Mouse (Mus musculus) intestine, postnatal 0 days (tissue): ENCODE measurements around the gene Dazap1. TPM values are rescaled to one million over a fixed set of nuclear protein-coding genes. Genes with fewer than 3 reads are reported as not detected.

Experiments
- ATAC-seq: fragments of 200-750 bp; cut with Nextera tagmentation; 2 replicates; pipeline ENCODE4 v1.8.0; 2017; ENCODE audit warnings: mild to moderate bottlenecking, moderate TSS enrichment, moderate library complexity
- H3K27ac ChIP-seq: fragments of 300-500 bp; sonication (generic); 2 replicates; pipeline ENCODE4 v1.5.1; 2014; ENCODE audit warnings: mild to moderate bottlenecking, low read depth, low read length, moderate library complexity
- H3K27me3 ChIP-seq: fragments of 300-500 bp; sonication (generic); replicated peaks from 2 replicates; pipeline ENCODE4 v1.6.1; 2014; ENCODE audit warnings: low read length, mixed read lengths; ENCODE audit not compliant: control insufficient read depth, insufficient read depth
- H3K36me3 ChIP-seq: fragments of 300-500 bp; sonication (generic); 2 replicates; pipeline ENCODE4 v1.6.1; 2014; ENCODE audit warnings: mild to moderate bottlenecking, moderate library complexity; ENCODE audit not compliant: control insufficient read depth, insufficient read depth
- H3K4me1 ChIP-seq: fragments of 300-500 bp; sonication (generic); replicated peaks from 2 replicates; pipeline ENCODE4 v1.6.1; 2014; ENCODE audit warnings: antibody characterized with exemption, low read length, mixed read lengths; ENCODE audit not compliant: control insufficient read depth, insufficient read depth
- H3K4me2 ChIP-seq: fragments of 300-500 bp; sonication (generic); replicated peaks from 2 replicates; pipeline ENCODE4 v1.6.1; 2014; ENCODE audit warnings: low read depth, mild to moderate bottlenecking, moderate library complexity
- H3K4me3 ChIP-seq: fragments of 300-500 bp; sonication (generic); 2 replicates; pipeline ENCODE4 v1.5.1; 2014; ENCODE audit warnings: low read depth, low read length
- H3K9ac ChIP-seq: fragments of 300-500 bp; sonication (generic); 2 replicates; pipeline ENCODE4 v1.6.1; 2014; ENCODE audit warnings: mild to moderate bottlenecking, low read depth, low read length
- H3K9me3 ChIP-seq: fragments of 300-500 bp; sonication (generic); 2 replicates; pipeline ENCODE4 v1.6.1; 2016; ENCODE audit warnings: mixed run types; ENCODE audit not compliant: control insufficient read depth
- CTCF ChIP-seq: sonication (generic); IDR thresholded peaks from 2 replicates; pipeline ENCODE4 v1.5.1; 2016; ENCODE audit warnings: low read depth, mild to moderate bottlenecking, control low read depth, antibody characterized with exemption, moderate library complexity
- WGBS: fragments of 180-500 bp; shearing (Covaris S2); extraction: QIAGEN DNeasy Blood & Tissue Kit; methylation state at CpG from one replicate; pipeline ENCODE4 v1.1.7; 2014; 5-methylcytosine and 5-hydroxymethylcytosine counted together
- polyA plus RNA-seq: library from polyadenylated mRNA; unstranded; fragments of >200 nt; fragmentation: Nextera tagmentation; extraction: Ambion mirVana; gene quantifications from 2 replicates; pipeline ENCODE4 v1.2.1, GENCODE M21; 2015

The Dazap1 gene
- polyA plus RNA-seq, 1 experiment from 2014 or later = 26.6 TPM

- H3K27me3 ChIP-seq = no peaks in the 10 kb centered on the region
- ATAC-seq = no peak
- H3K4me2 ChIP-seq = no peak overlapping the region
- 0 out of 2 replicates have a peak, but pooled peaks cover 2% of the 10 kb centered on the region for H3K4me1 ChIP-seq
- WGBS = 93% methylated on average over 26 of the region's 26 CpGs
- H3K36me3 ChIP-seq = peaks cover 70% of the 10 kb centered on the region
- no peak overlapping the region for H3K27ac ChIP-seq
- no peak overlapping the region for H3K9ac ChIP-seq
- TF ChIP-seq CTCF = no peak
- H3K4me3 ChIP-seq = no peak overlapping the region
- no peaks in the 10 kb centered on the region for H3K9me3 ChIP-seq
Observed at GRCm38 (mm10) chr10:80254331-80255297, 6.7 kb upstream of the Dazap1 start.

- peak; percentile 35 for TF ChIP-seq CTCF
- no peak overlapping the region for H3K27ac ChIP-seq
- no peak for ATAC-seq
- H3K9me3 ChIP-seq = no peaks in the 10 kb centered on the region
- H3K27me3 ChIP-seq = no peaks in the 10 kb centered on the region
- no peak overlapping the region for H3K4me3 ChIP-seq
- WGBS = 94% methylated on average over 5 of the region's 5 CpGs
- peaks cover 70% of the 10 kb centered on the region for H3K36me3 ChIP-seq
- H3K4me1 ChIP-seq = peaks cover 7% of the 10 kb centered on the region; the same call in 1 of the 2 replicates
- H3K4me2 ChIP-seq = no peak overlapping the region
- H3K9ac ChIP-seq = no peak overlapping the region
Observed at GRCm38 (mm10) chr10:80255881-80256535, 5.3 kb upstream of the Dazap1 start.

GRCm38 (mm10) chr10:80257936-80258335 lies 3.4 kb upstream of the Dazap1 start:
- H3K4me1 ChIP-seq = peaks cover 7% of the 10 kb centered on the region; the same call in 1 of the 2 replicates
- H3K27me3 ChIP-seq = no peaks in the 10 kb centered on the region
- no peak overlapping the region for H3K27ac ChIP-seq
- no peak overlapping the region for H3K9ac ChIP-seq
- 76% methylated on average over 2 of the region's 2 CpGs for WGBS
- no peaks in the 10 kb centered on the region for H3K9me3 ChIP-seq
- peaks cover 61% of the 10 kb centered on the region for H3K36me3 ChIP-seq
- no peak for TF ChIP-seq CTCF
- H3K4me3 ChIP-seq = no peak overlapping the region
- no peak overlapping the region for H3K4me2 ChIP-seq
- ATAC-seq = no peak

DNA sequence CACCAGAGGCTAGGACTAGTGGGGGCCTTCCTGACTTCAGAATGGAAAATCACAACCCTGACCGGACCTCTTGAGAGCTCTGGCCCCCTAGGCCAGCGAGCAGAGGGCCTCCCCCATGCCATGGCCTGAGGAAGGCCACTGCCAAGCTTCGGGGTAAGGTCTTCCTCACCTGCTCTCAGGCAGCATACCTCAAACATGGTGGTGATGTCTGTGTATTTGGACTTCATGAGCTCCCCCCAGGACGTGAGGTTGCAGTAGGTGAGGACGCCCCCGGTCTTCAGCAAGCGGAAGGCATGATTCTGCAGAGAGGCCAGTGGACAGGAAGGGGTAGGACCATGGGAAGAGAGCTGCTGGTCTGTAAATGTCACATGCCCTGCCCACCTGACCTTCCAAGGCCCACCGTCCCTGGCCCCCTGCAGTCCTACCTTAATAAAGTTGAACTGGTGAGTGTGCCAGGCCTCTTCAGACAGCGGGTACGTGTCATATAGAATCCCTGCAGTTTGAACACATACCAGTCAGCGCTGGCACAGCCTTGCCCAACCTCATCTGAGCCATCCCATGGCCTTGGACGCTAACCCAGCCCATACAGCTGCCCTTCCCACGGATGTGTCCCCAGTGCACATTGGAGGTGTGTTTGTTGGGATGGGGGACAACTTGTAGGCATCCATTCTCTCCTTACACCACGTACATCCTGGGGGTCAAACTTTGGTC lies 2.4 kb upstream of the Dazap1 start:
- H3K36me3 ChIP-seq = peaks cover 52% of the 10 kb centered on the region
- TF ChIP-seq CTCF = no peak
- no peak overlapping the region for H3K9ac ChIP-seq
- no peak overlapping the region for H3K4me3 ChIP-seq
- H3K4me1 ChIP-seq = peaks cover 7% of the 10 kb centered on the region; the same call in 1 of the 2 replicates
- ATAC-seq = no peak
- H3K27me3 ChIP-seq = no peaks in the 10 kb centered on the region
- H3K9me3 ChIP-seq = no peaks in the 10 kb centered on the region
- 90% methylated on average over 14 of the region's 14 CpGs for WGBS
- H3K4me2 ChIP-seq = no peak overlapping the region
- H3K27ac ChIP-seq = no peak overlapping the region

GRCm38 (mm10) chr10:80259463-80259805 lies 1.9 kb upstream of the Dazap1 start:
- Histone ChIP-seq H3K27ac (no peak overlapping the region), H3K4me1 (peaks cover 7% of the 10 kb centered on the region; the same call in 1 of the 2 replicates), H3K9me3 (no peaks in the 10 kb centered on the region), H3K27me3 (no peaks in the 10 kb centered on the region), H3K4me2 (peak overlapping the region; percentile 95), H3K4me3 (peak overlapping the region; percentile 45), H3K9ac (no peak overlapping the region), H3K36me3 (peaks cover 47% of the 10 kb centered on the region)
- no peak for ATAC-seq
- no peak for TF ChIP-seq CTCF
- WGBS = 80% methylated on average over 6 of the region's 6 CpGs
